Mouse (Mus musculus): ENCODE results near the gene Nacad. TPM values are rescaled to one million over a fixed set of nuclear protein-coding genes. Genes with fewer than 3 reads are reported as not detected.

Gene Nacad
- total and polyA plus RNA-seq, 2 experiments from 2014 or later = 61.3 to 69.4 TPM

DNA sequence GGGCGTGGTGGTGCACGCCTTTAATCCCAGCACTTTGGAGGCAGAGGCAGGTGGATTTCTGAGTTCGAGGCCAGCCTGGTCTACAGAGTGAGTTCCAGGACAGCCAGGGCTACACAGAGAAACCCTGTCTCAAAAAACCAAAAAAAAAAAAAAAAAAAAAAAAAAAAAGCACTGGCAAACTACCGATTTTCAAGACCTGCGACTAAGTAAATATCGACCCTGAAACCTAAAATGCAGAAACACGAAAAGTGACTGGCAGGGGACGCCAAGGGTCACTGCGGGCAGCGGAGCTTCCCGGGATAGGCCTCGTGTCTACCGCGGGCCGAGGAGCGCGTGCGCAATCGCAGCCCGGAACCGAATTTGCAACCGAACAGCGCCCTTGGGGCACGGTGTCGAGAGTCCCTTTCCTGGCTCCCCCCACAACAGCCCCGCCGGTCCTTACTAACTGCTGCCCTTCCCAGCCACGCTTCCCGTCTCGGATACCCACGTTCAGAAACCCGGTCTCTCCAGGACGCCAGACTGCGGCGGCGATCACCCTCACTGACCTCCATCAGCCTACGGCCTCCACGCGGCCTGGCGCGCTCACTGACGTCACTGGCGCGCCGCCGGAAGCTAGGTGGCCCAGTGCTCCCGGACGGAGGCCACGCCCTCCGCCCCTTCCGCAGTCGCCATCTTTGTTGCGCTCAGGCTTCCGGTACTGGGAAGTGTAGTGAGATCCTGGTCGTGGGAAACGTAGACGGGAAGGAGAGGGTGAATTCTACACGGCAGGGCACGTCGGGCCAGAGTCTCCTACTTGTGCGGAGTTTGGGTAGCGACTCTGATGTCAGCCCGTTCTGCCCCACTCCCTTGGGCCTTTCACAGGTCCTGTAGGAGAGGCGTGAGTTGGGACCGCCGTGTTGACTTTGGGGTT is 19.9 kb upstream of the Nacad start, which contains the start of gene Tbrg4:
Gene Tbrg4 (minus strand): TSS at position 590 of the 910 bp plus-strand sequence.
- H3K27me3 ChIP-seq (ENCODE audit: insufficient read depth, low read length) = no peaks in the 10 kb centered on the region
- H3K4me3 ChIP-seq (ENCODE audit: low read depth, low read length) = peak within 1 kb of the TSS; percentile 77
- H3K9ac ChIP-seq = peak within 1 kb of the TSS; percentile 73
- H3K36me3 ChIP-seq (ENCODE audit: insufficient read depth) = peaks cover 27% of the 10 kb centered on the region
- TF ChIP-seq CTCF (IDR thresholded peaks at IDR 0.05; ENCODE audit: low read depth) = peak; percentile 3; the same call in 1 of the 2 replicates
- ATAC-seq (peak; percentile 97), DNase-seq (peak; percentile 98)
- no peaks in the 10 kb centered on the region for H3K9me3 ChIP-seq (ENCODE audit: low read length)
- H3K4me1 ChIP-seq (ENCODE audit: insufficient read depth) = peaks cover 15% of the 10 kb centered on the region
- H3K4me2 ChIP-seq (ENCODE audit: low read depth) = peak within 1 kb of the TSS; percentile 70
- H3K27ac ChIP-seq (ENCODE audit: low read depth, low read length) = peak within 1 kb of the TSS; percentile 86
- WGBS = 2% methylated on average over 65 of the region's 66 CpGs

DNA sequence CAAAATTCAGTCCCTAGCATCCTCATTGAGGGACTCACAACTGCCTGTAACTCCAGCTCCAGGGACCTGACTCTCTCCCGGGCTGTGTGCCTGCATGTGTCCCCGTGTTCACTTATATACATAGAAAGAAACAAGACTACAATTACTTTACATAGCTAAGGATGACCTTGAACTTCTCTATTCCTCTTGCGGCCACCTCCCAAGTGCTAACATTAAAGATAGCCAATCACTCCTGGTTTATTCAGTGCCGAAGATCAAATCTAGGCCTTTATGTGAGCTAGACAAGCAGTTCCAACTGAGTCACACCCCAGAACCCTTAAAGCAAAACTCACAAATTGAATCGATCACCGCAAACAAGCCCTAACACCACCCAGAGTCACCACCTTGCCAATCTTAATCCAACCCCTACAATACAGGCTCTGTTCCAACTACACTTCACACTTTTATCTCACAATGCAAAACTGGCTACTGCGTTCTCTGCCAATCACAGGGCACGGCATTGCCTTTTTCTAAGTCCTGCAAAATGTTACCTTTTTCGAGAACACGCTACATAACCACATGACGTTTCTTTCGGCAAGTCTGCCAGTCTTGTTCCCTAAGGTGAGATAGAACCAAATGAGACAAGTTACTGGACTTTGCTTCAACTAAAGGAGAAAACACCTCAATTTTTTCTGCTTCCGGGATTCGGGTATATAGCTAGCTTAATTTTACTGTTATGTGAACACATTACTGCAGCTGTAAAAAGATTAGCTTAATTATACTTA is 18.9 kb upstream of the Nacad start:
- H3K4me1 ChIP-seq (ENCODE audit: insufficient read depth) = peaks cover 15% of the 10 kb centered on the region
- 75% methylated on average over 14 of the region's 14 CpGs for WGBS
- no peak for TF ChIP-seq CTCF (IDR thresholded peaks at IDR 0.05; ENCODE audit: low read depth)
- peak overlapping the region; percentile 77 for H3K4me3 ChIP-seq (ENCODE audit: low read depth, low read length)
- no peak for ATAC-seq
- H3K27ac ChIP-seq (ENCODE audit: low read depth, low read length) = no peak overlapping the region
- DNase-seq = no peak
- no peaks in the 10 kb centered on the region for H3K27me3 ChIP-seq (ENCODE audit: insufficient read depth, low read length)
- peaks cover 36% of the 10 kb centered on the region for H3K36me3 ChIP-seq (ENCODE audit: insufficient read depth)
- H3K9ac ChIP-seq = peak overlapping the region; percentile 73
- peak overlapping the region; percentile 70 for H3K4me2 ChIP-seq (ENCODE audit: low read depth)
- H3K9me3 ChIP-seq (ENCODE audit: low read length) = no peaks in the 10 kb centered on the region

DNA sequence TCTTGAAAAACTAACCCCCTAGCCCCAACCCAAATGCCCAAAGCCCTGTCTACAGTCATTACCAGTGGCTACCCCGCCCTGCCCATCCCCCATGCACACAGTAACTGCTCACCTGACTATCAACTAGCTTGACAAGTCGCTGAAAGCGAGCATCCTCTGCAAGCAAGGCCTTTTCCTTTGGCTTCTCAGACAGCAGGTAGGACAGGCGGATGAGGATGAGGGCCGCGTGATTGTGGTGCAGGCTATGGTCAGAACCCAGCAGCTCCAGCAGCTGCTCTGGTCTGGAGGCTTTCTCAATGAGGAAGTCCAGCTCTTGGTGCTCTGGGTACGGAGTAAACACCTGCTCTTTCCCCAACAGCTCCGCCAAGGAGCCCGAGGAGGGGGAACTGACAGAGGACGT is 17.9 kb upstream of the Nacad start:
- Histone ChIP-seq H3K4me3 (ENCODE audit: low read depth, low read length) (no peak overlapping the region), H3K9ac (no peak overlapping the region), H3K4me1 (ENCODE audit: insufficient read depth) (peaks cover 15% of the 10 kb centered on the region), H3K9me3 (ENCODE audit: low read length) (no peaks in the 10 kb centered on the region), H3K27me3 (ENCODE audit: insufficient read depth, low read length) (no peaks in the 10 kb centered on the region), H3K36me3 (ENCODE audit: insufficient read depth) (peaks cover 47% of the 10 kb centered on the region), H3K4me2 (ENCODE audit: low read depth) (no peak overlapping the region), H3K27ac (ENCODE audit: low read depth, low read length) (no peak overlapping the region)
- ATAC-seq (no peak), DNase-seq (no peak)
- WGBS = 91% methylated on average over 10 of the region's 10 CpGs
- TF ChIP-seq CTCF (IDR thresholded peaks at IDR 0.05; ENCODE audit: low read depth) = no peak

DNA sequence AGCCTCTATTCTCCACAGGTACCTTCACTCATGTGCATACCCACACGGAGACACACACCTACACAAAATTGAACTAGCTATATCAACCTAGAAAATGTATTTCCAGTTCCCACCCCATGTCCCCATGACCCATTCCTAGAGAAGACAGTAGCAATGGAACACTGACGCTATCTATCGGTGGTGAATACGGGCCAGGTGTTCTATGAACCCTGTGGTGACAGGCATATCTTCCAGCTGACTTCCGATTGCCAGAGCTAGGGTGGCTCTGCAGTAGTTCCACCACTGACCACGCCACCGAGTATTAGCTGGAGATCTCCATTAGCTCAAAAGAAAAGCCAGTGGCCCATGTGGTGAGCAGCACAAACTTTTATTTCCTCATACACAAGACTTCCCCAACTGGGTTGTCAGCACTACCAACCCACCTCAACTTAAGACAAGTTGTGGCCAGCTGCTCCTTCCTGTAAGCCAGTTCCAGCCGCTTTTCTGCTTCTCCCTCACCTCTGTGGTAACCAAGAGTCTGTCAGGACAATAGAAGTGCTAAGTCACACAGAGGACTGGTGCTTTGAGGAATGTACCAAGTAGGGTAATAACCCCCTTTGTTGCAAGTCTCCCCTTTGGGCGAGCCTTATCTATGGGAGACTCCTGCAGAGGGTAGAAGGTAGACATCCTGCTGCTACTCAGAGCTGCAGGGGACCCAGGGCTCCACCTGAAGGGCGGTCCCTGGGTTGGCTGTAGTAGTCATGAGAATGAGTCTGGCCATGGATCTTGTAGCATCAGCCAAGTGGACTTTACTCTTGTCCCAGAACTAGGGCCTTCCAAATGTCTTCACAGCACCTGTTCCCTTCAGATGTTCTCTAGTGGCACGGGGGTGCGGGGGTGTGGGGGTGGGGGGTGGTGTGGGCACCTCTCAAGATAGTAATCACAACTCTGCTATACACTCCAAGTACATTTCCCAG is 9.7 kb upstream of the Nacad start:
- Histone ChIP-seq H3K36me3 (ENCODE audit: insufficient read depth) (peaks cover 78% of the 10 kb centered on the region), H3K9ac (no peak overlapping the region), H3K27ac (ENCODE audit: low read depth, low read length) (no peak overlapping the region), H3K9me3 (ENCODE audit: low read length) (no peaks in the 10 kb centered on the region), H3K4me3 (ENCODE audit: low read depth, low read length) (no peak overlapping the region), H3K4me1 (ENCODE audit: insufficient read depth) (no peaks in the 10 kb centered on the region), H3K27me3 (ENCODE audit: insufficient read depth, low read length) (no peaks in the 10 kb centered on the region), H3K4me2 (ENCODE audit: low read depth) (no peak overlapping the region)
- no peak for TF ChIP-seq CTCF (IDR thresholded peaks at IDR 0.05; ENCODE audit: low read depth)
- 92% methylated on average over 12 of the region's 12 CpGs for WGBS
- ATAC-seq (no peak), DNase-seq (no peak)

DNA sequence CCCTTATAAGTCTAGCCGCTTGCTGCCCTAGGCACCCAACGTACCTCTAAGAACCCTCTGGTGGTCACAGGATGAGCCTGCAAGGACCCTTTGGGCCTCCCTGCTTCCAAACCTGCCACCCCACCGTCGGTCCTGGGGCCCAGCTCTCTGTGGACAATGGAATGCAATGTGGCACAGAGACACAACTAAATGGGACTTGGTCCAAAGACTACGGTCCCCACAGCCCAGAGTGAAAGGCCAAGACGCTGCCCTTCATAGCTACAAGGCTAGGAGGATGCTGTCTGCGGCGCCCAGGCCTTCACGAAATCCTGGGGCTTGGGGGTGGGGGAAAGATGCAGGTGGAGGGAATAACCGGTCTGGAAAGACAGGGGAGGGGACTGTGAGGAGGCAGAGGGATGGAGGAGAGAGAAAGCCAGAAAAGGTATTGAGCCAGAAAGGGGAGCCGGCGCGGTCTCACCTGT is 802 bp downstream of the Nacad start:
- DNase-seq (peak; percentile 73), ATAC-seq (0 out of 2 replicates have a peak, but pooled peaks have one; percentile 5)
- Histone ChIP-seq H3K27ac (ENCODE audit: low read depth, low read length) (peak overlapping the region; percentile 99), H3K9ac (peak overlapping the region; percentile 94), H3K4me2 (ENCODE audit: low read depth) (peak overlapping the region; percentile 92), H3K4me3 (ENCODE audit: low read depth, low read length) (peak overlapping the region; percentile 76), H3K36me3 (ENCODE audit: insufficient read depth) (peaks cover 25% of the 10 kb centered on the region; the same call in 1 of the 2 replicates), H3K9me3 (ENCODE audit: low read length) (no peaks in the 10 kb centered on the region), H3K4me1 (ENCODE audit: insufficient read depth) (peaks cover 31% of the 10 kb centered on the region), H3K27me3 (ENCODE audit: insufficient read depth, low read length) (no peaks in the 10 kb centered on the region)
- TF ChIP-seq CTCF (IDR thresholded peaks at IDR 0.05; ENCODE audit: low read depth) = peak; percentile 70
- WGBS = 8% methylated on average over 13 of the region's 13 CpGs

DNA sequence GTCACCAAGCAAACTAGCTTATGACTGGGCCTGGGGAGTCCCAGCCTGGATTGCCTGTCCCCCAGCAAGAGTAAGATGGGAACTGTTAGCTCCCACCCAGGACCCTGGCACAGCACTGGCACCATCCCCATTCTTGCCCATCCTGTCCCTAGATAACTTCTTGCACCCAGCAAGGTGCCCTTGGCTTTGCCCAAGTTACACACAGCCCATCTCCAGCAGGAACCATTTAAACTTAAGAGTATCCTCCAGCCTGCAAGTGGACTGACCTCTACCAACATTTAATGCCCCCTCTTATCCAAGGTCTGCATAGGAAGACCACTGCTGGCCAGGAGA is 1.3 kb downstream of the Nacad start:
- Histone ChIP-seq H3K9ac (peak overlapping the region; percentile 94), H3K36me3 (ENCODE audit: insufficient read depth) (peaks cover 25% of the 10 kb centered on the region; the same call in 1 of the 2 replicates), H3K4me1 (ENCODE audit: insufficient read depth) (peaks cover 35% of the 10 kb centered on the region), H3K27me3 (ENCODE audit: insufficient read depth, low read length) (no peaks in the 10 kb centered on the region), H3K4me2 (ENCODE audit: low read depth) (peak overlapping the region; percentile 92), H3K27ac (ENCODE audit: low read depth, low read length) (peak overlapping the region; percentile 99), H3K9me3 (ENCODE audit: low read length) (no peaks in the 10 kb centered on the region), H3K4me3 (ENCODE audit: low read depth, low read length) (peak overlapping the region; percentile 76)
- no peak for ATAC-seq
- TF ChIP-seq CTCF (IDR thresholded peaks at IDR 0.05; ENCODE audit: low read depth) = no peak
- DNase-seq = no peak

All from forebrain, postnatal 0 days (tissue).